Mouse (Mus musculus) lung, adult 2 months (tissue): ENCODE results near the gene Cdc42ep4. TPM values are rescaled to one million over a fixed set of nuclear protein-coding genes. Genes with fewer than 3 reads are reported as not detected.

Experiments used
- DNase-seq: peaks from one replicate; pipeline ENCODE4 v3.0.0; 2022
- H3K4me1 ChIP-seq: fragments of 200-500 bp; 2 replicates; pipeline ENCODE4 v1.6.1; 2011; ENCODE audit warnings: low read length; ENCODE audit not compliant: control insufficient read depth, insufficient read depth
- H3K4me3 ChIP-seq: fragments of 200-500 bp; replicated peaks from 2 replicates; pipeline ENCODE3; 2011; ENCODE audit warnings: low read depth, mild to moderate bottlenecking, control low read depth, low read length; ENCODE audit errors: extremely low read depth
- CTCF ChIP-seq: fragments of 200-500 bp; IDR thresholded peaks from 2 replicates; pipeline ENCODE4 v1.5.1; 2011; ENCODE audit warnings: mild to moderate bottlenecking, low read length, control low read depth; ENCODE audit not compliant: insufficient read depth
- POLR2A ChIP-seq: fragments of 200-500 bp; IDR thresholded peaks from 2 replicates; pipeline ENCODE4 v1.6.1; 2011; ENCODE audit warnings: low read depth, mild to moderate bottlenecking, control low read depth, low read length, borderline replicate concordance; ENCODE audit errors: extremely low read depth
- WGBS: fragments of 180-500 bp; shearing (Covaris S2); methylation state at CpG from one replicate; pipeline ENCODE4 v1.1.7; 2018; 5-methylcytosine and 5-hydroxymethylcytosine counted together
- polyA plus RNA-seq: library from polyadenylated mRNA; depleted of rRNA; stranded (reverse); fragments of >200 nt; gene quantifications from 2 replicates; pipeline ENCODE4 v1.2.3, GENCODE M21; 2012; rRNA removed

The Cdc42ep4 gene
- polyA plus RNA-seq, 1 experiment: 80.4 TPM

DNA sequence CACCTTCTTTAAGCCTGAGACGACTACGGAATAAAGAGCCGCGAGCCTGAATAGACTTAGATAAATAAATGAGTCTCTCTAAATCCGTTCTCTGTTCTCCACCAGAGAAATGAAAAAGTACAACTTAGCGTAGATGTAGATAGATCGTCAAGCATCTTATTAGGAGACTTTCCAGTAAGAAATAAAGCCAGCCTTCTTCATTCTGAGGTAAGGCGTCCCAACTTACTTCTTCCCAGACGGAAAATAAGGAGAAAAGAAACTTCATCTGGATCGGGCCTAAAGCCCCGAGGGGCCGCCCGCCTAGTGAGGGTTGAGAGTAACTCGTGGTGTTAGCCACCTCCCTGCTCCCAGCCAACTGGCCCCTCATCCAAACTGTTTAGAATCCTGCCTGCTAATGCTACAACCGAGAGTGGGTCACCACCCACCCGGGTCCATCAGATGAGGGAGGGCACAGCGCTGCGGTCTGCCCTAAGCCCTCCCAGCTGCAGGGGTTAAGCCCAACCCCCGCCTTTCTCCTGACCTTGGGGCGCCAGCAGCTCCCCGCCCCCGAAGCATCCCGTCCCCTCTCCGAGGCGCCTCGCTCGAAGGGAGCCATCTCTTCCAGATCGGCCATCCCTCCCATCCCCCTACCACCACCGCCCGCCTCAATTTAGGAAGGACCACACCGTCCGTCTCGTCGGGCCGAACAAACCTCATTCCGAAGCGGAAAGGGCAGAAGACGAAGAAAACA, 68.6 kb downstream of the Cdc42ep4 start:
- TF ChIP-seq POLR2A (peak; percentile 3; the same call in 1 of the 2 replicates), CTCF (no peak)
- DNase-seq: peak; percentile 43
- WGBS: 1% methylated on average over 38 of the region's 38 CpGs
- Histone ChIP-seq H3K4me3 (peak overlapping the region; percentile 100), H3K4me1 (peaks cover 11% of the 10 kb centered on the region)

DNA sequence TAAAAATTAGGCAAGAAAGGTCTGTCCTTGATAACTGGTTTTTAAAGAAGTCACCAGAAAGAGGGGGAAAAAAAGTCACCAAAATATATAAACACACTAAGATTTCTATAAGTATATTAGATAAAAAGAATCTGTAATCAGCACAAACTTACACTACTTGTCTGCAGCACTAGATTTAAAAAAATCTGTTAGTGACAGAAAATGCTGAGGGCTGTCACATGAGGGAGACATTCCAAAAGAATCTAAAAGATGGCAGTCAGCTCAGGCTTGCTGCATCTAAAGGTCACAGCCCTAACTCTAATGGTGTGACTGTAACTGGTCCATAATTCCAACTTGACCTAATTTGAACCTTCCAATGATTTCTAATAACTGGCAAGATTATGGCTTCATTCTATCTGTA, 69.7 kb downstream of the Cdc42ep4 start:
- TF ChIP-seq CTCF (no peak), POLR2A (no peak)
- Histone ChIP-seq H3K4me3 (no peak overlapping the region), H3K4me1 (peaks cover 11% of the 10 kb centered on the region)
- DNase-seq: no peak

DNA sequence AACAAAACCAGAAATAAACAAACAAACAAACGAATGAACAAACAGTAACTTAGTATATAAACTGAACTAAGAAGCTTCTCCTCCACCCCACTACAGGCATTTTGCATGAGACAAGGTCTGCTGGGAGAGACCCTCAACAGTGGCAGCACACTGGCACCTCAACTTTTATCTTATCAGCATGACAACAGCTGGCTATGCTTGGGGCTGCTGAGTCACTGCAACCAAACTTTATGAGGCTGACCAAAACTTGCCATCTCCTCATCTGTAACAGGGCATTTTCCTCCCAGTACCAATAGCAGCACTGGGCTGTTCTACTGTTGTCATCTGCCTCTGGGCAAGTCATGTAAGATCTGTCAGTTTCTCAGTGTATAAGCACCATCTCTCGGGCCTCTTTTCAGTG, 70.7 kb downstream of the Cdc42ep4 start:
- Histone ChIP-seq H3K4me3 (no peak overlapping the region), H3K4me1 (peaks cover 11% of the 10 kb centered on the region)
- TF ChIP-seq CTCF: no peak
- TF ChIP-seq POLR2A: no peak
- no peak for DNase-seq
- WGBS: 70% methylated on average over 2 of the region's 2 CpGs

DNA sequence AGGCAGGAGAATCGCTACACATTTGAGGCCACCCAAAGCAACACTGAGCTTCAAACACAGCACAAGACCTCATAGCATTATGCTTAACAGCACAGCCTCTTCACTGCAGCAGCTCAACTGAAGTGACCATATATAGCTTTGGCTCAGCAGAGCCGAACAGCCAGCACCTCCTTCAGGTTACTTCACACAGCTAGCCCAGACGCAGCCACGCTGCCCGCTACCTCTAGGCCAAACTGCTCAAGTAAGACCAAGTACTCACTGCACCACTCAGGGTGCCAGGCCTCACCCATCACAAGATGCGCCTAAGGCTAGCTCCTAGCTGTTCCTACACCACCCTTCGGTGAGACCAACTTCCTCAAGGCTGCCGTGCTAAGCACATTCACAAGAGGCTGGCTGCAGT, 73.3 kb downstream of the Cdc42ep4 start:
- Histone ChIP-seq H3K4me3 (no peak overlapping the region), H3K4me1 (peaks cover 8% of the 10 kb centered on the region)
- DNase-seq: no peak
- 68% methylated on average over 8 of the region's 8 CpGs for WGBS
- no peak for TF ChIP-seq CTCF
- no peak for TF ChIP-seq POLR2A

DNA sequence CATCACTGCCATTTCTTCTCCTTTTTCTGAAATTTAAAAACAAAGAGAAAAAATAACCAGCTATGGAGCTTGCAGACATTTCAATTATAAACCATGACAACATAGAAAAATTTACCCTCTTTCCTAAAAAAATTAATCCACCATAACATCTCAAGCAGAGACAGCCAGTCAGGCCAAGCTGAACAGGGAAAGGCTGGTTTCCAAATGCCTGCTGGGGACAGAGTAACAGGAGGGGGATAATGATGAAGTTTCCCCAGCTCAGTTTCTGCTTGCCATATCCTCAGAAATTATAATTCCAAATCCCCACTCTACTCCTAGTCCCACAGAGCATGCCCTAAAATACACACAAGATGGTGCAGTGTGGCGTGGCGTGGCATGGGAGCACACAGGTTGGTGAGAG, 74.3 kb downstream of the Cdc42ep4 start:
- DNase-seq: no peak
- H3K4me1 ChIP-seq: peaks cover 5% of the 10 kb centered on the region; the same call in 1 of the 2 replicates
- 92% methylated on average over 2 of the region's 2 CpGs for WGBS
- TF ChIP-seq CTCF: no peak
- TF ChIP-seq POLR2A: no peak
- H3K4me3 ChIP-seq: no peak overlapping the region

Other genes with a start within 250 kb of the Cdc42ep4 start
- 2.6 and 4.0 TPM in 2 replicates for gene Sstr2, start 132.5 kb downstream of the Cdc42ep4 start, polyA plus RNA-seq
- gene Cog1, start 102.7 kb downstream of the Cdc42ep4 start, polyA plus RNA-seq: 43.9 and 45.9 TPM in 2 replicates
- 15.3 and 16.9 TPM in 2 replicates for gene Slc39a11, start 101.8 kb downstream of the Cdc42ep4 start, polyA plus RNA-seq
- gene Fam104a, start 67.7 kb downstream of the Cdc42ep4 start, polyA plus RNA-seq: 21.2 and 31.7 TPM in 2 replicates
- gene D11Wsu47e, start 67.5 kb downstream of the Cdc42ep4 start, polyA plus RNA-seq: 6.2 and 7.1 TPM in 2 replicates
- 0.09 TPM in 1 of 2 replicates, not detected in the other for gene Cpsf4l, start 41.9 kb downstream of the Cdc42ep4 start, polyA plus RNA-seq